ENCODE assay signal across 20 mouse cellular contexts in the genomic region with DNA sequence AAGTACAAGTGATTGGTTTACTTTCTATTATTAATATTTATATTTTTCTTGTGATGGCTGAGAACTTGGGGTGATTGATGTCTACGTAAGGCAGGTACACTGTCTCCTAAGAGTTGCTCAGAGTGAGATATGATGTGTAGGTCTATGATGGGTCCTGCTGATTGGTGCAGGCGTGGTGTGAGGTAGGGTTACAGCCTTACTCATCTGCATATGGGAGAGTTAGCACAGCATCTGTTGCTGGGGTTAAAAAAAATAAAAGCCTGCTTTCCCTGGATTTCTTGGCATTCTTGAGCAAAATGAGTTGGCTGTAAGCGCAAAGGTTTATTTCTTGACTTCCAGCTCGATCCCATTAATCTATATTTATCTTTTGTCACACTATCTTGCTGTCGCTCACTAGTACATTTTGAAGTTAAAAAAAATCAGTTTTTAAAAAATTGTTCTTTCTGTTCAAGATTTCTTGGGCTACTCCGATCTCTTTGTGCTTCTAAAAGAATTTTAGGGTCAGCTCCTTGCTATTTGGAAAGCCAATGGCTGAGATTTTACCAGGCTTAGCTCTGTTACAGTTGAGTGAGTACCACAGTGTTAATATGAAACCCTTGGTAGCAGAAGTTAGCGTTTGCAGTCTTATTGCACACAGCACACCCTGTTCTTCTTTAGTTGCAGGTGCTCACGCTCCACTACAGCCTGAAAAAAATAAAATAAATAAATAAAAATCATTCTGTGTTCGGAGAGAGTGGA.
DNase-seq lines count a peak whose midpoint lies in the region; ATAC-seq and TF ChIP-seq lines count a peak whose summit lies in the region.
"Had no signal": no experiment of that assay in that cellular context is flagged by ENCODE, and none has a peak within 500 bp of the region (broad histone marks: within the 10 kb centered on the region; RNA-seq: fewer than 3 reads in every experiment).

No protein-coding gene starts in this region.

- H3K9ac ChIP-seq in hindbrain, postnatal 0 days (replicated peaks; ENCODE audit: low read length) = no peak overlapping the region
- H3K9ac ChIP-seq: hindbrain, embryonic 12.5 days; limb, embryonic 15.5 days; liver, embryonic 14.5 days; lung, embryonic 14.5 days had no signal

- H3K36me3 ChIP-seq in kidney, adult 2 months (ENCODE audit: control insufficient read depth, insufficient read depth, low read length) = no peaks in the 10 kb centered on the region
- H3K36me3 ChIP-seq in hindbrain, postnatal 0 days (ENCODE audit: insufficient read depth, low read length) = no peaks in the 10 kb centered on the region
- H3K36me3 ChIP-seq: forebrain, embryonic 10.5 days; hindbrain, embryonic 12.5 days; limb, embryonic 15.5 days had no signal

- TF ChIP-seq POLR2A in kidney, adult 2 months (IDR thresholded peaks at IDR 0.05; ENCODE audit: low read depth, low read length) = no peak

- TF ChIP-seq CTCF in kidney, adult 2 months (conservative IDR thresholded peaks at IDR 0.05; ENCODE audit: insufficient read depth, insufficient read length, low read depth, low read length) = no peak
- no peak for TF ChIP-seq CTCF in hindbrain, postnatal 0 days (IDR thresholded peaks at IDR 0.05; ENCODE audit: low read depth)

- DNase-seq in embryo, embryonic 10.5 days (ENCODE audit: low spot score) = peak; percentile 1
- DNase-seq in embryo, embryonic 11 days = no peak
- peak; percentile 50 for DNase-seq in kidney, adult 2 months
- no peak for DNase-seq in kidney, adult 11 months
- DNase-seq in right cerebral cortex, adult 18-20 months = peak; percentile 13
- DNase-seq in right cerebral cortex, postnatal 25 days = no peak
- DNase-seq in hindbrain, postnatal 0 days (ENCODE audit: low spot score) = no peak
- DNase-seq: adrenal gland, postnatal 10 days; cerebellum, adult 9-10 months; gastrocnemius, adult 2 months; lung, embryonic 14.5 days; lung, postnatal 36 days; midbrain, embryonic 14.5 days; thymus, adult 18-20 months; thymus, postnatal 36 days had no signal

- ATAC-seq in hindbrain, postnatal 0 days = no peak

- no peaks in the 10 kb centered on the region for H3K9me3 ChIP-seq in hindbrain, postnatal 0 days (ENCODE audit: low read length)
- H3K9me3 ChIP-seq: forebrain, embryonic 10.5 days; hindbrain, embryonic 12.5 days; limb, embryonic 15.5 days had no signal

- H3K4me1 ChIP-seq in kidney, adult 2 months (ENCODE audit: control insufficient read depth, insufficient read depth, low read length) = peaks cover 8% of the 10 kb centered on the region; the same call in 1 of the 2 replicates
- H3K4me1 ChIP-seq in hindbrain, postnatal 0 days (ENCODE audit: insufficient read depth, low read length) = no peaks in the 10 kb centered on the region
- H3K4me1 ChIP-seq: forebrain, embryonic 10.5 days; hindbrain, embryonic 12.5 days; limb, embryonic 15.5 days; megakaryocyte, embryonic 14.5 days had no signal

- no peaks in the 10 kb centered on the region for H3K27me3 ChIP-seq in kidney, adult 2 months (replicated peaks; ENCODE audit: control insufficient read depth, insufficient read depth, low read length)
- no peaks in the 10 kb centered on the region for H3K27me3 ChIP-seq in hindbrain, postnatal 0 days (ENCODE audit: insufficient read depth, low read length)
- H3K27me3 ChIP-seq: hindbrain, embryonic 12.5 days; limb, embryonic 15.5 days; megakaryocyte, embryonic 14.5 days had no signal

- H3K4me3 ChIP-seq in kidney, adult 2 months (ENCODE audit: insufficient read depth, low read depth, low read length) = no peak overlapping the region
- H3K4me3 ChIP-seq in hindbrain, postnatal 0 days (ENCODE audit: low read length) = no peak overlapping the region
- H3K4me3 ChIP-seq: forebrain, embryonic 10.5 days; gastrocnemius, adult 2 months; hindbrain, embryonic 12.5 days; limb, embryonic 15.5 days; megakaryocyte, embryonic 14.5 days had no signal

- H3K4me2 ChIP-seq in hindbrain, postnatal 0 days (ENCODE audit: low read depth, low read length) = no peak overlapping the region
- H3K4me2 ChIP-seq: hindbrain, embryonic 12.5 days; limb, embryonic 15.5 days; lung, embryonic 14.5 days had no signal

- H3K27ac ChIP-seq in kidney, adult 2 months (ENCODE audit: insufficient read depth, low read depth, low read length) = no peak overlapping the region
- H3K27ac ChIP-seq in hindbrain, postnatal 0 days = no peak overlapping the region
- H3K27ac ChIP-seq: forebrain, embryonic 10.5 days; gastrocnemius, adult 2 months; hindbrain, embryonic 12.5 days; limb, embryonic 15.5 days; liver, embryonic 14.5 days had no signal

- WGBS in kidney, adult 2 months = 39% methylated on average over 9 of the region's 9 CpGs
- WGBS in hindbrain, postnatal 0 days = 77% methylated on average over 9 of the region's 9 CpGs

Comparison
In these comparisons a context has a peak if more than half of its experiments do, and no peak if none do; other contexts are left out.
1. DNase-seq: peak in embryo, embryonic 10.5 days (single experiment), kidney, adult 2 months (single experiment) and right cerebral cortex, adult 18-20 months (single experiment); none in embryo, embryonic 11 days (single experiment), kidney, adult 11 months (single experiment), right cerebral cortex, postnatal 25 days (single experiment) and hindbrain, postnatal 0 days (single experiment).